Mouse (Mus musculus): Measurements from ENCODE around the gene A030003K21Rik.

Gene A030003K21Rik

GRCm38 (mm10) chr1:82913025-82913424, 30.2 kb downstream of the A030003K21Rik start, which contains the start of gene A030005L19Rik:
Gene A030005L19Rik (plus strand): TSS chr1:82913325.
- no peak for DNase-seq (ENCODE audit: low spot score in 2 of 2)

- DNase-seq (ENCODE audit: low spot score in 2 of 2): no peak
These were observed 37.3 kb downstream of the A030003K21Rik start for GRCm38 (mm10) chr1:82905886-82906285.

- no peak for DNase-seq (ENCODE audit: low spot score in 2 of 2)
These were observed 42.0 kb downstream of the A030003K21Rik start for GRCm38 (mm10) chr1:82901201-82901600.

- DNase-seq (ENCODE audit: low spot score in 2 of 2): no peak
These were observed 42.6 kb downstream of the A030003K21Rik start for GRCm38 (mm10) chr1:82900567-82900966.

- no peak for DNase-seq (ENCODE audit: low spot score in 2 of 2)
These were observed 49.9 kb downstream of the A030003K21Rik start for GRCm38 (mm10) chr1:82893269-82893668.
